Mouse (Mus musculus): ENCODE measurements around the gene Scamp4. TPM values are rescaled to one million over a fixed set of nuclear protein-coding genes. Genes with fewer than 3 reads are reported as not detected.
A peak's percentile ranks its signal among the peaks of the same experiment; 100 is the strongest.

The Scamp4 gene
- polyA plus RNA-seq, 1 experiment: 63.9 TPM

- peak; percentile 53; the same call in 1 of the 2 replicates for TF ChIP-seq POLR2A (IDR thresholded peaks at IDR 0.05; ENCODE audit: extremely low read depth, insufficient read depth, low read length)
- no peak for TF ChIP-seq CTCF (IDR thresholded peaks at IDR 0.05; ENCODE audit: extremely low read depth, insufficient read depth, low read length)
- peaks cover 9% of the 10 kb centered on the region; the same call in 1 of the 2 replicates for H3K4me1 ChIP-seq (ENCODE audit: control insufficient read depth, insufficient read depth, low read length)
- H3K4me3 ChIP-seq (ENCODE audit: insufficient read depth, low read length): peak overlapping the region; percentile 69
- H3K27ac ChIP-seq (ENCODE audit: insufficient read depth, low read length): peak overlapping the region; percentile 41; the same call in 1 of the 2 replicates
These were observed 53.6 kb downstream of the Scamp4 start for GRCm38 (mm10) chr10:80656130-80656862.

- H3K4me3 ChIP-seq (ENCODE audit: insufficient read depth, low read length): peak within 1 kb of the TSS; percentile 69
- H3K27ac ChIP-seq (ENCODE audit: insufficient read depth, low read length): peak within 1 kb of the TSS; percentile 41; the same call in 1 of the 2 replicates
- no peak for TF ChIP-seq CTCF (IDR thresholded peaks at IDR 0.05; ENCODE audit: extremely low read depth, insufficient read depth, low read length)
- TF ChIP-seq POLR2A (IDR thresholded peaks at IDR 0.05; ENCODE audit: extremely low read depth, insufficient read depth, low read length): no peak
- peaks cover 9% of the 10 kb centered on the region; the same call in 1 of the 2 replicates for H3K4me1 ChIP-seq (ENCODE audit: control insufficient read depth, insufficient read depth, low read length)
These were observed 54.4 kb downstream of the Scamp4 start, which contains the start of gene Btbd2 for GRCm38 (mm10) chr10:80656863-80657623. Btbd2 (minus strand) TSS chr10:80657071.

- Histone ChIP-seq H3K4me3 (ENCODE audit: insufficient read depth, low read length) (no peak overlapping the region), H3K27ac (ENCODE audit: insufficient read depth, low read length) (no peak overlapping the region), H3K4me1 (ENCODE audit: control insufficient read depth, insufficient read depth, low read length) (peaks cover 9% of the 10 kb centered on the region; the same call in 1 of the 2 replicates)
- no peak for TF ChIP-seq CTCF (IDR thresholded peaks at IDR 0.05; ENCODE audit: extremely low read depth, insufficient read depth, low read length)
- no peak for TF ChIP-seq POLR2A (IDR thresholded peaks at IDR 0.05; ENCODE audit: extremely low read depth, insufficient read depth, low read length)
These were observed 55.6 kb downstream of the Scamp4 start for GRCm38 (mm10) chr10:80658194-80658840.

- Histone ChIP-seq H3K27ac (ENCODE audit: insufficient read depth, low read length) (no peak overlapping the region), H3K4me1 (ENCODE audit: control insufficient read depth, insufficient read depth, low read length) (peaks cover 9% of the 10 kb centered on the region; the same call in 1 of the 2 replicates), H3K4me3 (ENCODE audit: insufficient read depth, low read length) (no peak overlapping the region)
- no peak for TF ChIP-seq POLR2A (IDR thresholded peaks at IDR 0.05; ENCODE audit: extremely low read depth, insufficient read depth, low read length)
- TF ChIP-seq CTCF (IDR thresholded peaks at IDR 0.05; ENCODE audit: extremely low read depth, insufficient read depth, low read length): no peak
These were observed 56.1 kb downstream of the Scamp4 start for GRCm38 (mm10) chr10:80658841-80659202.

GRCm38 (mm10) chr10:80659213-80659612, 56.5 kb downstream of the Scamp4 start:
- Histone ChIP-seq H3K4me3 (ENCODE audit: insufficient read depth, low read length) (no peak overlapping the region), H3K4me1 (ENCODE audit: control insufficient read depth, insufficient read depth, low read length) (peaks cover 8% of the 10 kb centered on the region; the same call in 1 of the 2 replicates), H3K27ac (ENCODE audit: insufficient read depth, low read length) (no peak overlapping the region)
- TF ChIP-seq POLR2A (IDR thresholded peaks at IDR 0.05; ENCODE audit: extremely low read depth, insufficient read depth, low read length): no peak
- TF ChIP-seq CTCF (IDR thresholded peaks at IDR 0.05; ENCODE audit: extremely low read depth, insufficient read depth, low read length): peak; percentile 71

GRCm38 (mm10) chr10:80661149-80661548, 58.5 kb downstream of the Scamp4 start:
- H3K4me3 ChIP-seq (ENCODE audit: insufficient read depth, low read length): no peak overlapping the region
- TF ChIP-seq CTCF (IDR thresholded peaks at IDR 0.05; ENCODE audit: extremely low read depth, insufficient read depth, low read length) (peak; percentile 69), POLR2A (IDR thresholded peaks at IDR 0.05; ENCODE audit: extremely low read depth, insufficient read depth, low read length) (no peak)
- 0 out of 2 replicates have a peak, but pooled peaks cover 3% of the 10 kb centered on the region for H3K4me1 ChIP-seq (ENCODE audit: control insufficient read depth, insufficient read depth, low read length)
- no peak overlapping the region for H3K27ac ChIP-seq (ENCODE audit: insufficient read depth, low read length)

- TF ChIP-seq CTCF (IDR thresholded peaks at IDR 0.05; ENCODE audit: extremely low read depth, insufficient read depth, low read length) (no peak), POLR2A (IDR thresholded peaks at IDR 0.05; ENCODE audit: extremely low read depth, insufficient read depth, low read length) (no peak)
- no peak overlapping the region for H3K27ac ChIP-seq (ENCODE audit: insufficient read depth, low read length)
- H3K4me3 ChIP-seq (ENCODE audit: insufficient read depth, low read length): no peak overlapping the region
- H3K4me1 ChIP-seq (ENCODE audit: control insufficient read depth, insufficient read depth, low read length): no peaks in the 10 kb centered on the region
These were observed 61.0 kb downstream of the Scamp4 start for GRCm38 (mm10) chr10:80663485-80664196.

- Histone ChIP-seq H3K4me1 (ENCODE audit: control insufficient read depth, insufficient read depth, low read length) (no peaks in the 10 kb centered on the region), H3K4me3 (ENCODE audit: insufficient read depth, low read length) (no peak overlapping the region), H3K27ac (ENCODE audit: insufficient read depth, low read length) (peak overlapping the region; percentile 43)
- TF ChIP-seq CTCF (IDR thresholded peaks at IDR 0.05; ENCODE audit: extremely low read depth, insufficient read depth, low read length): no peak
- no peak for TF ChIP-seq POLR2A (IDR thresholded peaks at IDR 0.05; ENCODE audit: extremely low read depth, insufficient read depth, low read length)
These were observed 61.7 kb downstream of the Scamp4 start for GRCm38 (mm10) chr10:80664197-80665015.

All from cortical plate, adult 2 months (tissue).